Mouse (Mus musculus): ENCODE data around the gene Cass4.

DNA sequence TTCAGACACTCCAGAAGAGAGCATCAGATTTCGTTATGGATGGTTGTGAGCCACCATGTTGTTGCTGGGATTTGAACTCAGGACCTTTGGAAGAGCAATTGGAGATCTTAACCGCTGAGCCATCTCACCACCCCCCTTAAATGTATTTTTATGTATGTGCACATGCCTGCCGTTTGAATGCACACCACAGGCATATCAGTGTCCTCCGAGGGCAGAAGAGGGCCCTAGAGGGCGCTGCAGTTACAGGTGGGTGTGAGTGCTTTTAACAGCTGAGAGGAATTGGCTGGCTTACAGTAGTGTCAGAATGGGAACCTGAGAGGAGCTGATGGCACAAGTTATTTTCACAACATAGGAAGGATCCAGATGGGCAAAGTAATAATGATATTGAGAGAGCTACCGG is 81.4 kb downstream of the Cass4 start:
- TF ChIP-seq POLR2A (IDR thresholded peaks at IDR 0.05; ENCODE audit: insufficient read length, low read depth): no peak
- no peak for TF ChIP-seq USF1 (IDR thresholded peaks at IDR 0.05; ENCODE audit: low read depth)
- no peak for TF ChIP-seq E2F4 (IDR thresholded peaks at IDR 0.05; ENCODE audit: insufficient read depth)

Data from myocyte (in vitro differentiated cells).